Mouse (Mus musculus) kidney, postnatal 36 days (tissue): ENCODE data around the gene Tpm1.
A peak's percentile ranks its signal among the peaks of the same experiment; 100 is the strongest.

ENCODE experiments used
- DNase-seq, 2 experiments: peaks; one replicate each; pipeline ENCODE4 v3.0.0; 2021 to 2022; ENCODE audit warnings: mixed read lengths in 2 of 2

Gene Tpm1

GRCm38 (mm10) chr9:67045966-67046602 lies 3.1 kb downstream of the Tpm1 start:
- DNase-seq, result peak in 1 of 2 experiments; percentile 18

- DNase-seq, result no peak
Measured at GRCm38 (mm10) chr9:67045306-67045675, 3.9 kb downstream of the Tpm1 start.

GRCm38 (mm10) chr9:67044551-67045305 lies 4.5 kb downstream of the Tpm1 start:
- peak; percentile 81 to 87 for DNase-seq

DNA sequence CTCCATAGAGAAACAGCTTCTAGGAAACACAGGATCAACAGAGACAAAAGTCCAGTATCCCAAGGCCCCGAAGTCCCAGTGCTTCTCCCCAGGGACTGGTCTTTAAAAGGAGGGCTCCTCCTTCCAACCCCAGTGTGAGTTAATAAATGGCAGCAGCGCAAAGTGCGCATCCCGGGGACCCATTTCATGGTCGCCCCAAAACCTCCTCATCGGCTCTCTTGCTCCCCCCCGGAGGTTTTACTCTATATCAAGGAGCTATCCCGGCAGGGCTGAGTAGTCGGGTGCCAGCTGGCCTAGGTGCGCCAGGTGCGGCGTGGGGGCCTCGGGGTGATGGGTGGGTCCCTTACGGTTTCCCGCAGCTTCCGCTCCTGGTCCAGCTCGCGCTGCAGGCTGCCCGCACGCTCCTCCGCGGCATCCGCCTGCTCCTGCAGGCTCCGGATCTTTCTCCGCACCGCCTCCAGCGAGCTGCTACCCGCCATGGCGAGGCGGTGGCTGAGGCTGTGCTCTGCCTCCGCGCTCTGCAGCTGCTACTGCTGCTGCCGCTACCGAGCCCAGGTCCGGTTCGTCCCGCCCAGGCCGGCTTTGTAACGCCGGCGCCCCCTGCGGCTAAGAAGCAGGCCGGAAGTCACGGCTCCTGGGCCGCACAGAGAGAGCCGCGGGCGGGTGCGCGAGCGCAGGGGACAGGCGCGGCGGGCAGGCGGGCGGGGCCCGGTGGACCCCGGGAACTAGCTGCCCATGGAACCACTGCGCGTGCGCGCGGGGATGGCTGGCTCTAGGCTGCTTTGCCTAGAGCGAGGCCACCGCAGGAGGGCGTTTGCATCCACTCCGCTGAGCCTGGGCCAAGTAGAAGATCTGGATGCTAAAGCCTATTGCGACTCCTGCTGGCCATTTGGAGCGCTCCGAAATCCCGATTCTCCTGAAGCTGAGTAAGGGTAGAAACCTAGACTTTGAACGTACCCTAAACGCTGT lies 5.7 kb downstream of the Tpm1 start:
- DNase-seq, result peak; percentile 100

DNA sequence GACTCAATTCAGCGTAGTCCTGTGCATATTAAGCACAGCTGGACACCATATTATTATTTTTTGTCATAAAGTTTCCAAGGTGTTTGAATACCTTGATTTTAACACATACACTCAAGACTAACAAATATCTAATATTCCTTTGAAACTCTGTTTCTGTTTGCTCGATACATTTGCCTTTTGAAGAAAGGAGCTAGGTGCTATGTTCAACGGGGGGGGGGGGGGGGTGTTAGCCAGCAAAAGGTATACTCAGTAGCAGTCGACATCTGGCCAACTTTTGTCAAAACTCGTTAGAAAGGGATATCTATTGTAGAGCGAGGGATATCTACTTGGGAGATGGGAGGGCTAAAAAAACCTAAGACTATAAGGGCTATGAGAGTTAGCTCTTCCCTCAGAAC lies 6.4 kb downstream of the Tpm1 start:
- DNase-seq, result no peak

DNA sequence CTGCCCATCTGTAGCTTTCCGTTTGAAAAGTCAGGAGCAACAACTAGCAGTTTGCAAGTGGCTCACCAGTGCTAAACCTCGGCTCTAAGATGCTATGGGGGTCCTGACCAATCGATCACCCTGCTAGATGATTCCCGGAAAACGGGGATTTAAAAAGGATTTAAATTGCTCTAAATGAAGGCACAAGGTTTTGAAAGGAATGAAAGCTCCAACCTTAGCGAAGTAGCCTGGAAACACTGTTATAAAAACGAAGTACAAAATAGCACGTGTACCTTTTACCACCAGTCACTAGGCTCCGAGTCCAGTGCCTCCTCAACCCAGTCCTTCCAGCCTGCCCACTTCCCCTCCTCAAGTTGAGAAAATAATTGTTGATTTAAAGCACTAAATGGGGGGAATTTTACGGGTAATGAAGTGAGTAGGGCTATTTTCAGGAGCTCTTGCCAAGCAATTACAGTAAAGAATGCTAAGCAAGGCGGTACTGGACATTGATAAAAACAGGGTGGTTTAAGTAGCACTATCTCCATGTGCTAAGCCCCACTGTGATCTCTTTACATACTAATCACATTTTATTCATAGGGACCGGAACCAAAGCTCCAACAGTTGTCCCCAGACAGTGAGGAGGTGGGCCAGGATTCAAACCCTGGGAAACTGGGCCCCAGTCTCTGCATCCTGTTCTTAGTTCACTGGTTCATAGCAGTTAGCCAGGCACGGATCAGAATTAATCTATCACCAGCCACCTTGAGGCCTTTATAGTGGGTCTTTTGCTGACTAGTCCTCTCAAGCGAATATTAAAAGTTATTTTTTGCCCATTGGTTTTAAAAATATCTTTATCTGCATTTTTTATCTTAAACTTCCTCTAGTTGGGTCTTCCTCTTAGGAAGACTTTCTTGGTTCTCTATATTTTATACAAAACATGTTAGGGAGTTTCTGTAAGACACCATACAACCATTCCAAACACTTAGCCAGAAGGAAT lies 7.1 kb downstream of the Tpm1 start:
- DNase-seq, result no peak

DNA sequence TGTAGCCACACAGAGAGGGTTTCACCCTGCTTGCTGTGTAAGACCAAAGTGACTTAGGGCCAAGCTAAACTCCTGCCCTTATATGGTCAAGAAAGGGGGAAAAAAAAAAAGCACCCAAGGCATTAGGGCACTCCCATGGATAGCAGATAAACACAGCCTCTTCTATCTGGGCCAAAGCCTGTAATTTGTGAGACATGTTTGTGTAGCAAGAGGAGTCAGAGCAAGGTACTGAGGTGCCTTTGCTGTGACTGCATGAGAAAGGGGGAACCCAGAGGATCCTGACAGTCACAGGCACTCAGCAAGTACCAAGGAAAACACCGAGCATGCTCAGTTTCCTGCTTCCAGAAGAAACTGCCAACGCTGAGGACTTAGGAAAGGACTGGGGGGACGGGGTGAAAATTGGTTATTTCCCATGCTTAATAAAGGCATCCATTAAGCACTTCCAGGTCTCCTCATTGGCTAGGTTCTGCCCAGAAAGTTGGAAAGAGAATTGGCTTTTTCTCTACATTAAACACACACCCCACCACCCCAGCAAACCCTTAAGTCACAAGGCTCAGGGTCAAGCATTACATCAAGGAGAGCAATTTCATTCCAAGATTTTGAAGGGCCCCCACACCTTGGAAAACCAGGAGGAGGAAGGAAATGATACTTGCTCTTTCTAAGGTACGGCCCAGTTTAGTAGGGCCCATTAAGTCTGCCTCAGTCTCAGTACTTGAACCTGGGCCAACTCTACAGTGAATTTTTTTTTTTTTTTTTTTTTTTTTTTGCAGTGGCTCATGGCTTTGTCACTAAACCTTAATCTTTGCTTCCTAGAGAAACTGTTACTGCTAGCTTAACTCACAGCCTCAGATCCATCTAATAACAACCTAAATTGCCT lies 8.0 kb downstream of the Tpm1 start:
- DNase-seq, result peak; percentile 30 to 37

GRCm38 (mm10) chr9:67039867-67040266 lies 9.3 kb downstream of the Tpm1 start:
- DNase-seq, result no peak

DNA sequence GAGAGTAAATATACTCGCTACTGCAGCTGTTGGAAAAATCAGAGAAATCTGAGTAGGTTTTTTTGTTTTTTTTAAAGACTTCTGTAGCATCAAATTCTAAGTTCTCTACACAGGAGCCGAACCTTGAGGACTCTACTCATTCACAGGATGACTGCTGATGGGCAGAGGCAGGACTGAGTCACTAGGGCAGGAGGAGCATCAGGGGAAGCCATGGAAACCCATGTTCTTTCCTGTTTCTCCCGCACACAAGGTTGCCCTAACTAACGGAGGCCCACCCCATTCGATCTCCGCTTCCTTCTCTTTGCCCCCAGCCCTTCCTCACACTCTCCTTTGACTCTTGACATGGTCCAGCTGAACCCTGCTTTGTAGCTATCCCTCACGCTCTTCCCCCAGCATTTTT lies 10.5 kb downstream of the Tpm1 start:
- no peak for DNase-seq

DNA sequence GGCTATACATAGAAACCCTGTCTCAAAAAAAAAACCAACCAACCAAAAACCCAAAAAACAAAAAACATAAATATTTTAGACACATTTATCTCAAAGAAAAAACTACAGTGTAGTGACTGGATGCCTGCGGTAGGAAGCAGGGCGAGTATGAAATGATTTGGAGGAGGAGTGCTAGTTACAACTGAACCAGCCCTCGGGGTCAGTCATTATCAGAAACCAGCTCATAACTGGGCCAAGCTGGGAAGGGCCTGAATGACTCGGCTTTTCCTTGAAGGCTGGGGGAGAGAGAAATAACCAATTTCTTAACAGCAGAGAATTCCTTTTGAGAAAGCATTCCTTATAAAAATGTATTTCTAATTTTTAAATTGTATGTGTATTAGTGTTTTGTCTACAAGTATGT lies 11.5 kb downstream of the Tpm1 start:
- no peak for DNase-seq

DNA sequence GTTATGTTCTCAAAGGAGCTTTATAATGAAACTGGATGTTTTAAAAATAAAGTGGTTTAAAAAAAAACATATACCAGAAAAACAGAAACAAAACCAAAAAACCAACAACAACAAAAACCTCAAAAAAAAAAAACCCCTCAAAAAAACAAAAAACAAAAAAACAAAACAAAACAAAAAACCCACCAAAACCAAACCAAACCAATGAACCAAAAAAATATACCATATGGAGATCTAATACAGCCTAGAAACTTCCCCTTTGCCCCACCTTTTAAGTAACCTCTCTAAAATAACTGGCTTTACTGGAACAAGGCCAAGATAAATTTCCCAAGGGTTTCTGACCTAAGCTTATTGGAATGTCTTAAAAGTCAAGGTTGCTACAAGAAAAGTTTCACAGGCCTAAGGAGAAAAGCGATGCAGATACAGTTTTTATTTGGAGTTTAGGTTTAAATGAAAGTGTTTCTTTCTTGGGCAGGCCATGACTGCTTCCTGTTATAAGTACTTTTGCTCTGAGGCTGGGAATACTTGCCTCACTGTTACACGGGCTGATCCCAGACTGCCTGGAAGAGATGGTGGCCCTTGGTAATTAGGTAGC lies 12.6 kb downstream of the Tpm1 start:
- peak in 1 of 2 experiments; percentile 51 for DNase-seq

DNA sequence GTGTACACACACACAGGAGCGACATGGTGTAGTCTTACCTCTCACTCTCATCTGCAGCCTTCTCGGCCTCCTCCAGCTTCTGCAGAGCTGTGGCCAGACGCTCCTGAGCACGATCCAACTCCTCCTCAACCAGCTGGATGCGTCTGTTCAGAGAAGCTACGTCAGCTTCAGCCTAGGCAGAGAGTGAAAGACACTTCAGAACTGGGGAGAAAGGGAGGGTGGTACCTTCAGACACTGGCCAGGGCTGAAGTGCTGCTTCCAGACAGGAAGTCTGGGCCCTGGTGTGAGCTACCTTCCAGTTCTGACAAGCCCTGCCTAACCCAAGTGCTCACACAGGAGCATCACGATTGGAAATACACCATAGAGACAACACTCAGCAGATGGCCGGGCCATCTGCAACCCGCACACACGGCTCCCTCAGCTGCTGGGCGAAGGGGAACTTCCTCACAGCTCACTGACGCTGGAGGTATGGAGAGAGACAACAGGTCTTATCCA lies 13.2 kb downstream of the Tpm1 start:
- no peak for DNase-seq

DNA sequence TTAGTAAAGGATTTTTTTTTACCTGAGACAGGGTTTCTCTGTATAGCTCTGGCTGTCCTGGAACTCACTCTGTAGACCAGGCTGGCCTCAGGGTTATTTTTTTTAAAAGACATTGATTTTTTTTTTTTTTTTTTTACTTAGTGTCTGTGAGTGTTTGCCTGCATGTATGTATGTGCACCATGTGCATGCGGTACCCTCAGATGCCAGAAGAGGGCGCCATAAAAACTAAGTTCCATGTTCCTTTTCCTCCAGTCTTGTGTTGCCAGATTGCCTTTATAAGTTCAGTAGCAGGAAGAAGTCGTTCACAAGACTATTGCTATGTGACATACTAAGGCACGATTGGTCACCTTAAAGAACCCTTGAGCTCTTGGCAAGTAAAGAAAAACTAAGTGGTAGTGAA lies 14.5 kb downstream of the Tpm1 start:
- no peak for DNase-seq

DNA sequence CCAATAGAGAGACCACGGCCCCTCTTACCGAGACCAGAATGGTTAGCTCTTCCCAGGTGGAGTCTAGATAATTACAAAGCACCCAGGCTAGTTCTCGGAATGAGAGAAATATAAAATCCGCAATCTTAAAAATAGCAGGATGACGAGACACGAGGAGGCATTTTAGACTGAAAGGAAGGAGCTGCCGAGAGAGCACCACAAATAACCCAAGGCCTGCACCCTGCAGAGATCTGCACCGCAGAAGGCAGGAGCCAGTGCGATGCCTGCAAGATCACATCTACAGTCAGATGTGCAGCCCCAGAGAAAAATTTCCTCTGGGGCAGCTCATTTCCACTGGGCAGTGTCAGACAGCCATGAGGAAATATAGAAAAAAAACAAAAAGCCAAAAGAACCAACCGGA lies 16.2 kb downstream of the Tpm1 start:
- DNase-seq, result no peak

DNA sequence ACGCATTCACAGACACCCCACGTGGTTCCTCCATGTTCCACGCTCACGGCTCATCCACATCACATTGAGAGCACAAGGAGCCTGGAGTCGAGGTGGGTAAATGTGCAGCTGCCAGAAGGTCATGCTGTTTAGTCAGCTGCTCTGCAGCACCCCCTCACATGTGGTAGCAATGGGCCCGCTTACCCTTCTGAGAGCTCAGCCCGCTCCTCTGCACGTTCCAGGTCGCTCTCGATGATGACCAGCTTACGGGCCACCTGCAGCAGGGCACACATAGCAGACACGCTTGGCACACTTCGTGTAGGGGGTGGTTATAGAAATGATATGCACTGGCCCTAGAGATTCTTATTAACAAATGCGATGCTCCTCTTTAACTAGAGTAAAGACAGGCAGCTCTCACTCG lies 16.6 kb downstream of the Tpm1 start:
- no peak for DNase-seq

- no peak for DNase-seq
Measured at GRCm38 (mm10) chr9:67029518-67029917, 19.7 kb downstream of the Tpm1 start.

DNA sequence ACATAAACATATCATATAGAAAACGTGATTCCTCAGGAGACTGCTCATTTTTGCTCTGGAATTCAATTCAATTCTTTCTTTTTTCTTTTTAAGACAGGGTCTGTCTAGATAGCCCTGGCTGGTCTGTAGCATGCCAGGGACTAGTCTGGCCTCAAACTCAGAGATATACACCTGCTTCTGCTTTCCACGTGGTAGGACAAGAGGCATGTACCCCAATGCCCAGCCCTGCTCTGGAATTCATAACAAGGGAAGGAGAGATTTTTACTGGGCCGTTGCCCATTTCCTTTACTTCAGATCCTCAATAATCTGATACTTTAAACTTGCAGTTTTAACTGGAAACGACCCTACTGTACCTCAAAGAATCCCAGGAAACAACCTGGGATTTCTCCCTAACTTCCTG lies 20.3 kb downstream of the Tpm1 start:
- DNase-seq, result no peak

GRCm38 (mm10) chr9:67028133-67028724 lies 21.0 kb downstream of the Tpm1 start:
- DNase-seq, result no peak

GRCm38 (mm10) chr9:67026890-67027289 lies 22.3 kb downstream of the Tpm1 start:
- DNase-seq, result no peak

DNA sequence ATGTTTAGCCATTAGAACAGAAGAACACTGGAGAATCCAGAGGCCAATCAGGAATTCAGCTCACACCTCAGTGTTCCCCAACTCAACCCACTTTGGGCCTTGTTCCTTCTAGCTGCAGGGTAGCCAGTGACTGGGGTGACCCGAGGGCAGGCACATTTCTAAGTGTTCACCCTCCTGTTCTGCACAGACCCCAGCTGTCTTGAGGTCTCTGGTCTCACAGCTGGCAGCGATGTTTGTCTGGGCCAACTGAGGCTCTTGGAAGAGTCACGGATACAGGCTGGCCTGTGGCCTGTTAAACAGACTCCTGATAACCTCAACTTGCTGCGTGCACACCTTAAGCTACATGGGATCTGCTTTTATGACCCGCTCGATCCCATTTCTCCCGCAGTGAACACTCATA lies 23.1 kb downstream of the Tpm1 start:
- DNase-seq, result no peak
